Mouse (Mus musculus) adrenal gland, adult 18-20 months (tissue): ENCODE data around the gene Kcnq1. TPM values are rescaled to one million over a fixed set of nuclear protein-coding genes. Genes with fewer than 3 reads are reported as not detected.

Experiments
- DNase-seq, 2 experiments: peaks; one replicate each; pipeline ENCODE4 v3.0.0; 2021 to 2022; ENCODE audit warnings: low spot score in 2 of 2
- total RNA-seq, 2 experiments: library from RNA; stranded (reverse); gene quantifications; 1 replicate in 1 of 2; 2 replicates in 1 of 2; pipeline ENCODE4 v1.2.3; 2021

The Kcnq1 gene
- total RNA-seq, 2 experiments from 2014 or later: 3.2 to 6.0 TPM

DNA sequence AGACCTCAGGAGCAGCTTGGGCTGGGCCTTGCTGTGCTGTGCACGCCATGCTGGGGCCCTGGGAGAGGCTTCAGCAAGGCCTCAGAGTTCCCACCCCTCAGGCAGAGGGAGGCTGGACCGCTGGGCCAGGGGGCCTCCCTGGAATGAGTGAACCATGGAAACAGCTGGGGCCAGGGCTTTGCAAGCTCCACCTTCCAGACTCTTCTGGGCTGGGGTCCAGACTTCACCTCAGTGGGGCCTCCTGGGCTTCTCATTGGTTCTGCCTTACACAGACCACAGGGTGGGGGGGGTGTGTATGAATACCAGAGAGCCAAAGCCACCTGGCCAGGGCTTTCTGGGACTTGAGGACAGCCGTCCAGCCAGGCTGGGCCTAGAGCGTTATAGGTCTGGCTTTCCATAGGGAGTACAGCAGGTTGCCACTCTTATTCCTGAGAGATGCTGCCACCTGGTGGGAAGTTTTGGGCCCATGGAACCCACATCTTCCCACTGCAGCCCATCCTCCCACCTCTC lies 19.0 kb upstream of the Kcnq1 start:
- DNase-seq: peak in 1 of 2 experiments; percentile 29

DNA sequence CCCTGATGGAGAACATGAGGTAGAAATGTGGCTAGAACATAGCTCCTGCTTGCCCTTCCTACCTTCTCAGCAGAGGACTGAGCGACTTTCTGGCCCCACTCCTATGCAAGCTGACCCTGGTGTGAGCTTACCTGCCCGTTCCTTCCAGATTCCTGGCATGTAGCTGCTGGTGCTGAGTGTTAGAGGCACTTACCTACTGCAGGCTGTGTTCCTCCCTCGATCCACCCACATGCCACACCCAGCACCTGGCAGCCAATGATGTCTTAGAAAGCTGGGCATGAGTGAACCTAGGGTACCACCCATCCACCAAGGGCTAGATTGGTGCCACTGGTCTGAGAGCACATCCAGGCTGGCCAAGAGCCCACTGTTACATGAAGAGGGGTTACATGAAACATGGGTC lies 12.3 kb upstream of the Kcnq1 start:
- DNase-seq: no peak

DNA sequence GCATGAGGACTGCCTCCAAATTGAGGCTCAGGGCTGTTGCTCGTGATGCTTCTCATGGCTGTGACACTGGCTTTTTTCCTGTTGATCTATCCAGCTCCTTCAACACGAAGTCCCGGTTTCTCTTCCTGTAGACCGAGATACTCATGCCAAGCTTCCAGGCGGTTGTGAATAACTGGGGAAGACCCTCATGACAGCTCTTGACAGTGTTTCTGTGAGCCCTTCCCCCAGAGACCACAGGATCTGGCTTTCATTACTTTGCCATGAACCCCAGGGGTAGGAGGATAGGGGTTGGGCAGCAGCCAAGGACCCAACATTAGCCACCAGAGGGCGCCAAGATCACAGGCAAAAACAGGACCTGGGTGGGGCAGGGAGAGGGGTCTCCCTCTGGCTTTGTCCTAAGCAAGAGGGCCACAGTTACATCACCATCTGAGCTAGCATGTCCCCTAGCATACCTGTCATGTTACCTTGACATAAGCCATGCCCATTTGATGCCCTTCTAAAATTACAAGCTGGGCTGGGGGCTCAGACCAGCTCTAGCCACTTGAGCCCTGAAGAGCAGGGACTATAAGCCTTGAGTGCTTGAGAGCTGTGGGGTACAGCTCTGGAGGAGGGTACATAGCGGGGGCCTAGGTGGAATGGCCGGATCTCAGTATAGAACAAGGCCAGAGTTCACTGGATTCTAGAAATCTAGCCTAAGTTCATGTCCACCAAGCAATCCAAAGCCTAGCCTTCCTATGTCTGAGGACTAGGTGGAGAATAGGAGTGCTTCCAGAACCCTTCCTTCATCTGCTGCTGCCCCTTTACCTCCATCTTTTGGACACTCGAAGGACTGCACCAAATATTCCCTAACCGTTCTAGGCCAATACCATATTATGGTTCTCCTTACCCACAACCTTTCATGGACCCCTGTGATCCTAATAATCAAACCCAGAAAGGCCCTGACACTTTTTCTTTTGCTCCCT lies 11.3 kb upstream of the Kcnq1 start, which contains the start of gene Trpm5:
TSS of gene Trpm5 (minus strand) at position 51 of the 962 bp plus-strand sequence.
- peak; percentile 73 to 79 for DNase-seq

DNA sequence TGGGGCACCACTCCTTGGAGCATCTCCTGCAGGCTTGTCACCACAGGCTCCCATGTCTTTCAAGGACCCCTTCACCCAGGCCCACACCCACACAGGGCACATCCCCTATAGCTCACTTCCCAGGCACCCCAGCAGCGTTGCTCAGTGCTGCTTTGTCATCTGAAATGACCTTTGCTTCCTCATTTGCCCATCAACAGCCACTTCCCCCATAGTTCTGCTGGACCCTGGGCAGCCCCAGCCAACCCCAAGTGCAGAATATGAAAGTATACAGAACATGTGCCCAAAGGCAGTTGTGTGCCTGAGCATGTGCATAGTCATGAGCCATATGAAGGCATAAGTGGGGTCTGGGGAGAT lies 10.6 kb upstream of the Kcnq1 start:
- DNase-seq: no peak

DNA sequence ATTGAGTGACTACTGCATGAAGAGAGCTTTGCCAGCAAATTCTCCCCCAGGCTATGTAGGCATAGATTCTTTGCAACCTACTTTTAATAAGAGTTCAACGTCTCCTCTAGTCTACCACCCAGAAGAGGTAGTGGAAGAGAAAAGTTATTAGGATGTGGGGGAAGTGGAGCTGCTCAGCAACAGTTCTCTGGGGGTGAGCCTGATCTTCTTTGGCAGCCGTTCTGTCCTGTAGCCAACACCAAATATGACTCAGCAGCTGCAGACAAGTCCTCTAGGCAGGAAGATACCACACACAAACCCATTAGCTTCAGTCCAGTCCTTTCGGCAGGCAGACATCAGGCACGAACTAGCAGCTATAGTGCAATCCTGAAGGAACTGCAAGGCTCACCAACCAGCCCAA lies 5.4 kb upstream of the Kcnq1 start:
- no peak for DNase-seq

DNA sequence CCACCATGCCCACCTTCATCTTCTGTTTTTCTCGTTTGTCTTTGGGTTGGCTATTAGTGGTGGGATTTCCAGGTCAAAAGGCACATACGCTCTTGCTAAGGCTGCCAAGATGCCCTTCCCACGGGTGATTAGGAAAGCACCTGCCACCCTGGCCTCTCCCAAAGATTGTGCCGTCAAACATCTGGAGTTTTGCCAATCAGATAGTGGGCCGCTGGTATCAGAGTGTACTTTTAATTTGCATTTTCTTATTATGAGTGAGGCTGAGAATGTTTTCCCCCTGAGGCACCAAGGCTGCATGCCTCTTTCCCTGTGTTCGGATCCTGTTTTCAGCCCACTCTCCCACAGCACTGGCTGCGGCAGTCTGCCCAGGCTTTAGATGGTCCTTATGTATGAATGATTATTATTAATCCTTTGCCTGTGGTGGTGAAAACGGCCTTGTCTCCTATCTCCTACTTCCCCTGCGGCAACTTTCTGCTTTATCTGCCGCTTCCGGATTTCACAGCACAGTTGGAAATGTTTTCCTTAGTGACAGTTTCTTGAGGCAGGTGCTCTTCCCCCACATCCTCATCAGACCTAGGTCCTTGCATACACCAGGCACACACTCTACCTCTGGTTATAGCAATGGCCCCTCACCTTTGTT lies 784 bp upstream of the Kcnq1 start:
- DNase-seq: no peak

DNA sequence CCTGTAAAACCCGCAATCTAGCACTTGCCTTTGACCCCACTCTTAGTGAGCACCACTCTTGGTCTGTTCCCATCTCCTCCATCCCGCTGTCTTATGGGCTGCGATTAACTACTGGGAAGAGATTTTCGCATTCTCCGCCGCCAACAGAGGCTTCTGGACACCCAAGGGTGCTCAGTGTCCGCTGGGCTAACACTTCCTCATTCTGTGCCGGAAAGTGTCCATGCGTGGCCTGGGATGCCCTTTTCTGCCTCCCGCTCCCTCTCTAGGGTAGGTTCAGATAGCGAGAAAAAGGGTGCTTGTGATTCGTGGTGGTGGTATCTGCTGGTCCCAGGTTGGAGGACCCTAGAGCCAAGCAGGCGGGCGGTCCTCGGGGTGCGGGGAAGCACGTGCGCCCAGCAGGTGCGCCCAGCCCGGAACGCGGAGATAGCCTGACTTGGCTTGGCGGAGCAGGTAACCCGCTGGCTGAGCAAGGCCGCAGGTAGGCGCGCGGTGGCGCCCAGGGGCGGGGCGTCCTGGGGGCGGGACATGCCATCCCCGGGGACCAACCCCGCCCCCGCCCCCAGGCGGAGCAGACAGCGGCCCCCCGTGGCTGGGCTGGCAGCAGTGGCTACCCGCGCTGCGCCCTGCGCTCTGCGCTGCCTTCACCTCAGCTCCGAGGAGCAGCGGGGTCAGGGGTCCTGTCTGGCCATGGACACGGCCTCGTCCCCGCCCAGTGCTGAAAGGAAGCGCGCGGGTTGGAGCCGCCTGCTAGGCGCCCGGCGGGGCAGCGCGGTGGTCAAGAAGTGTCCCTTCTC lies 707 bp downstream of the Kcnq1 start:
- peak; percentile 25 to 53 for DNase-seq

DNA sequence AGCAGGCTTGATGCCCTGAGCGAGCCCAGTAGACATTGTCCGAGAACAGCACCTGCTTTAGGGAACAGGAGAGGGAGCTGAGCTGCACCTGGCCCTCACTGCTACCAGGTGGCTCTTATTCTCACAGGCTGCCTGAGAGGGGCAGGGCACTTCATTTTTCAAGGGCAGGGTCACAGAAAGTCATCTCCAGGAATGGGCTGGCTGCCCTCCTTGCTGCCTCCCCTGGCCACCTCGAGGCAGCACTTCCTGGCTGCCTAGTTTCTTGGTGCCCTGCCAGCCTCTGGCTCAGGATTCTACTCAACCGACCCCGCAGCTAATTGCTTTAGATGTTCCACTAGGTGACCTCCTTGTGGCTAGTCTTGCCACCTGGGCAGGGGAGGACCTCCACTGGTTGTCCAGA lies 2.0 kb downstream of the Kcnq1 start:
- DNase-seq: no peak

DNA sequence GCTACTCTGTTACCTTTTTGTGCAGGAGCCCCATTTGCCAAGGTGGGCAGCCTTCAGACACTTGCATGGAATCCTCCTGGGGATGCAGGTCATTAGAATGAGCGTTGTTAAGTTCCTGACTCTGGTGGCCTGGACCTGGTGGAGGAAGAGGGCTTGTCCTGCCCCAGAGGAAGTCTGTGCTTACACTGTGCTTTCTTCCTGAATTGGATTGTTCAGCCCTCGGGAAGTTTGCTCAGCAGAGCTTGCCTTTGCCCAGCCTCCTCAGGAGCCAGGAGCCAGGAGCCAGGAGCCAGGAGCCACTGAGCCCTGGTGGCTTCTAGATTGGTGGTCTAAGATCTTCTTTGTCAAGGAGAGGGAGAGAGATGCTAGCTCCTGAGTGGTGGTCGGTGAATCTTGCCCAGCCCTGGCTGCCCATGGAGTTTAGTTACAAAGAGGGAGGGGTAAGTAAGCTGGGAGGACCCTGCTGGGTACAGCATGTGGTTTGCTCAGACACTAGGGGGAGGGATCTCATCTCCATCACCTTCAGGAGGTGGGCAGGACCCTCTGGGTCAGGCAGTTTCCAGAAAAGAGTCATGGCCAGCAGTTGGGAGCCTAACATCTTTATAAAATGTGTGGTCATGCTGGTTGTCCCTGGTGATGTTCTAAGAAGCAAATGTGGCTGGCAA lies 3.0 kb downstream of the Kcnq1 start:
- DNase-seq: no peak

DNA sequence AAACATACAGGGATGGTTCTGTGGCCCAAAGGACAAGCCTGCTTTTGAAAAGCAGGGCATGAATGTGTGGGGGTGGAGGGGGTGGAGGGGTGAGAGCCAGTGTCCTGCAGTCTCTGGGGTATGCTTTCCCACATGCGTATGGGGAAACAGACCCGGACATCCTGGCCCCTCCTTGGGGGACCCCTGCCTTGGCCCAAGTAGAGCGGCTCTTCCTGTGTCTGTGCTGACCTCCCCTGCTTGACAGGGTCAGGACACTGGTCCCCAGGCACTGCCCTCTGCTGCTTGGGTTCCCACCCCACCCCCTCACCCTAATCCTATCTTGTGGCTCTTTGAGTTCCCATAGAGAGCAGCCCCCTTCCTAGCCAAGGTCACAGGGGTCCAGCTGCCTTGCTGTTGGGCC lies 3.5 kb downstream of the Kcnq1 start:
- DNase-seq: no peak

DNA sequence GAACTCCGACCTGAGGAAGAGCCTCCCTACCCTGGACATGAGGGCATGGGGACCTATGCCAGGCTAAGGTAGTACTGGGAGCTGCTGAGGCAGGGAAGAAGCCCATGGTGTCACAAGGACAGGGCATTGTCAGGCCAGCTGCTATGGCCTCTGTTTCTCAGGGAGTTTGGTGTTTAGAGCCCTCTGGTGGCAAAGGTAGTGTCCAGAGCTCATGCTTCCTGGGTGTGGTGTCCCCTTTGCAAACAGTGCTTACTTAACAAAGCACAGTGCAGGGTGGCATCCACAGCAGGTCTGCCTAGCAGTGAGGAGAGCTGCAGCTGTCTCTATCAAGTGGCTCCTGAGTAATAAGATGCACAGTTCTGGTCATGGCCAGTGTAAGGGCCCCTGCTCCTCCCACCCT lies 4.6 kb downstream of the Kcnq1 start:
- DNase-seq: no peak

DNA sequence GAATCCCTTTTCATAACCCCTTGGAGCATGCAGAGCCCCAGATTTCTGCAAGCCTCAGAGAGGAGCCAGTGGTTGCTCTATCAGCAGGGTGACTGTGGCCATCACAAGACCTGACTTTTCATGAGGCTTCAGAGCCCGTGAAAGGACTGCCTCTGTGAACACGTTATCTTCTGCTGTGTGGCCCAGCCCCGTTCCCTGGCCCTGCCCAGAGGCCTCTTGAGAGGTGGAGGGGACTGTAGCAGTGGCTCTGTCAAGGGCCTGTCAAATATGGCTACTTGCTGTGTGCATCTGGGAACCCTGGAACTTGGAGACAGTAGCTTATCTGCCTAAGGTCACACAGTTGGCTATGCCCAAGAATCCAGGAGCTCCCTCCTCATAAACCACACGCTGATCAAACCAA lies 5.6 kb downstream of the Kcnq1 start:
- DNase-seq: no peak

DNA sequence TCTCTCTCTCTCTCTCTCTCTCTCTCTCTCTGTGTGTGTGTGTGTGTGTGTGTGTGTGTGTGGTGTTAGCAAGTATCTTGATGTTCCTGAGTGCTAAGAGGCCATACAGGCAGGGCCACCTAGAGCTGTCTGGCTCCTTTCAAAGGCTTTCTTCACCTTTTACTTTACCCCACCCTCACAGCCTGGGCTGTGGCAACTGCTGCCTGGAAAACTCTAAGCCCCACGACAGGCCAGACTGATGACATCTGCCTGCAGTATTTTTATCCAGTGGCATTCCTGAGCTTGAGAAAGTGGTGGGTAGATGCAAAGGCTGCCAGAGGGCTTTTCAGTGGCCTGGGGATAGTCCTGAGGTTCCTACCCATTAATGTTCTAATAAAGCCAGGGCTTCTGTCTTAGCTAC lies 6.2 kb downstream of the Kcnq1 start:
- no peak for DNase-seq

DNA sequence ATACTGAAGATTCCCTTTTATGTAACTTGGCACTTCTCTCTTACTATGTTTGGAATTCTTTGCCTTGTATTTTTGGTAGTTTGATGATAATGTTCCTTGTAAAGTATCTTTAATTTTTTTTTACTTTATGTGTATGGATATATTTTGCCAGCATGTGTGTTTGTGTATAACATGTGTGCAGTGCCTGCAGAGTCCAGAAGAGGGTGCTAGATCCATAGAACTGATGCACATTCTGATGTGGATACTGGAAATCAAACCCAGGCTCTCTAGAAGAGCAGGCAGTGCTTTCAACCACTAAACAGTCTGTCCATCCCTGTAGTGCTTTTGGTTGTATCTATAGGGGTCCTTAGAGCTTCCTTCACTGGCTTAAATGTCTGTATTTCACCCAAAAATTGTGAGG lies 8.6 kb downstream of the Kcnq1 start:
- no peak for DNase-seq

DNA sequence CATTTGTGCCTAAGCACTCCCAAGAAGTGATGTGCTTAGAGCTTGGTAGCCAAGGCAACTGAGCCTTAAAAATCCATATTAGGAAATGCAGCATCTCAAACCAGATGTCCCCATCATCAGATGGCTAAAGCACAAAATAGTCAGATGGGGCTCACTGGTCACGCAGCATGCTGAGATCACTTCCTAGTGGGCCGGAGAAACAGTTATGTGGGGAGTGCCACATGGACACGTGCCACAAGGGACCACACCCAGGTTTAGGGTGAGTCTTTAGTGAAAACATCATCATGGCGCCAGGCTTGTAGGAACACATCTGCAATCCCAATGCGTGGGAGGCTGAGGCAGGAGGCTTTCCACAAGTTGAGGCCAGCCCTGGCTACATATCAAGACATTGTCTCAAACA lies 10.4 kb downstream of the Kcnq1 start:
- DNase-seq: no peak

DNA sequence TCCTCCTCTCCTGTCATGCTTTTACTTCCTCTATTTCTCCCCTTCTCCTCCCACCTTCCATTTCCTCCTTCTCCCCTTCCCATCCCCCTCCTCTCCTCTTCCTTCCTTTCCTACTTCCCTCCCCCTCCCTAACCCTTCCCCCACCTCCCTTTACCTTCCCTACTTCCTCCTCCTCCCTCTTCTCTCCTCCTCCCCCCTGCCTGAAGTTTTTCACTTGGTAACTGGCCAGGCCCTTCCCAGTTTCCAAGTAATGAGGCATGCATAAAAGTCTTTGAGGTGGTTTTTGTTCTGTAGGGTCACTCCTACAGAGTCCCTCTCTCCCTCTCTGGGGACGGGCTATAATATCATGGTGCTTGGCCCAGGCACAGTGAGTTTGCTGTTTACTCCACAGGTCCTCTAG lies 13.2 kb downstream of the Kcnq1 start:
- no peak for DNase-seq

DNA sequence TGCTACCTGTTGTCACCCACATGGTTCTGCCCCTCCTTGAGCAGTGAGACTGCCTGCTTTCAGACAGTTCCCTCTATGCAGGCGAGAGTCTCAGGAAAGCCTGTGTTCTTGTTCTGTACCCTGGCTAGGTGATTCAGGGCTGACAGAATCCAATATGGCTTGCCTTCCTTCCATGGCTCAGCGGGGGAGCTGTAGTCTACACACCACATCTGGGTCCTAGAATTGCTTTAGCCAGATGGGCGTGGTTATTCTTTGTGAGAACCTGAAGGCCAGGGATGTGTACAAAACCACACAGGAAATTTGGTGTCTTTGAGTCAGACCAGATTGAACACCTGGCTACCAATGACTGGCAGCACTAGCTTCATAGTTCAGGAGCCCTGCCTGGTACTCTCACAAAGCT lies 13.7 kb downstream of the Kcnq1 start:
- no peak for DNase-seq

DNA sequence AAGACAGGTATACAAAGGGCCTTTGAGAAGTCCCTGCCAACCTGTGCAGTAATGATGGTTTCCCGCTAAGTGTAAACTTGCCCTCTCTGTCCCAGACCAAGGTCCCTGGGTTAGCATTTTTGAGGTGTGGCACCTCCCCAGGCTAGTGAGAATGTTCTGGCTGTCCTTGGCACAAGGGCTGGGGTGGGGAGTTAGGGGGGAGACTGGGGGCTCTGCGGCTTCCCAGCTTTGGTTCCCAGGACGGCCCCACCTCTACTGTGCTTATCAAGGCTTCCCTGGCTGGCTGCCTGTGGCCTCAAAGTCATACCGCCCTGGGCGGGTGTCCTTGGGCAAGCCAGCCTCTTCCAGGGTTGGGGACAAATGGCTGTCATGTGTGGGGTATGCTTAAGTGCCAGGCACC lies 16.0 kb downstream of the Kcnq1 start:
- peak; percentile 41 to 51 for DNase-seq

DNA sequence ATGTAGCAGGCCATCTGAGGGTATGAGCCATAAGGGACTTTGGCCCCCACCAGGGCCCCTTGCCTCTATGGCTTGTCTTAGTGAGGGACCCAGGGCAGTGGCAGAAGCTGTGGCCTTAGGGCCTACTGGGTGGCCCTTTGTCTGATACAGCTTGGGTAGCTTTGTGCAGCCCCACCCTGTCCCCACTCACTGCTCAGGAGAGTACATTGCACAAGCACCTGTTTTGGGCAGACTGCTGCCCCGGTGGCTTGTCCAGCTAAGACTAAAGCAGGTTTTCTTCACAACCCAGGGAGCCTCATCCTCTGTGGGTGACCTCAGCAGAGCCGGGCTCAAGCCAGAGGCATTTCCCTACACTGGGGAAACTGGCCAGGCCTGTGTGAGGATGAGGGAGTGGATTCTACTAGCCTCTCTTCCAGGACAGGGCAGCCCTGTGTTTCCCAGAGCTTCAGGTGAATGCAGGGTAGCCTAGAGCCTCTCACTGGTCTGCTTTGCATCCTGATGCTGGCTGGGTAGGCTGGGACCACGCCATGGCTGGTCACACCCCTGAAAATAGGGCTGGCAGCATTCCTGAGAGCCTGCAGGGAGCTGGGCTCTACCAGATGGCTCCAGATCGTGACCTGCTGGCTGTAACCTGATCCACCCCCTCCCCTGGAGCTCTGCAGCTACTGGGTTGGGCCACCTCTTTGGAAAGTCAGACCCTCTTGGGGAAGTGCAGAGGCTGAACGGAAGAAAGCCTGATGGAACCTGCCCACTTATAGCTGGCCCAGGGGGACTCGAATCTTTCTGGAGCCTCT lies 17.9 kb downstream of the Kcnq1 start:
- no peak for DNase-seq

DNA sequence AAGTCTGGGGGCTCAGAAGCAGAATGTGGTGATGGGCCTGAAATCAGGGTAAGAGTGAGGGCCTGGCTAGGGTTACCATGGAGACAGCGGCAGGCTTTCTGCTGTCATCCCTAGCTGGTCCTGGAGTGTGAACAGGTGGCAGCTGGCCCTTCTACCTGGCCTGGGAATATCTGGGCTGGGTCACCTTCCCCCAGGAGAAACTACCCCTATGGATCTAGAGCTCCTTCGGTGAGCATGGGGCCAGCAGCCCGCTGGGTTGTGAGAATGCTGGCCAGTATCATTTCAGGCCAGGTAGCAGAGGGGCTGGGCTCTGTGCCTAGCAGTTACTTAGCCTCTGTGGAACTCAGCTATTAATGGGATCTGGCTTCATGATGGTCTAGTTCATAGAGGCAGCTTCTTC lies 18.7 kb downstream of the Kcnq1 start:
- DNase-seq: no peak
